Mouse (Mus musculus): ENCODE data around the gene Mpped2.

Mpped2 gene

GRCm38 (mm10) chr2:106821292-106821691 lies 128.2 kb downstream of the Mpped2 start:
- DNase-seq = no peak

DNA sequence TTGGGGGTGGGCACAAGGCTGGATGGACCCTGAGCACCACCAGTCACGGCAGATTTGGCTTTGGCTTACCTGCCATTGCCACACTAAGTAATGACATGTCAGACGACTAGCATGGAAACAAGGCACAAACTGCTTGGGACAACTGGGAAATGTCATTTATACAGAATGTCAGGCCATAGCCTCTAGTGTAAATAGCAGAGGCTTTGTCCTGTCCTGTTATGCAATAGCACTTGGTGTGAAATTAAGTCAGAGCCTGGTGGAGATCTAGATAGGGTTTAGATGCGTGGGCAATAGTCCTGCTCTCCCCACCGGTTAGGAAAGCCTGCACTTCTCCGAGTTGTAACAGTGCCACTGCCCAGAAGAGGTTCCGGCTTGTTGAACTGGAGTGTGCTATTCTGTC lies 128.8 kb downstream of the Mpped2 start:
- DNase-seq = no peak

DNA sequence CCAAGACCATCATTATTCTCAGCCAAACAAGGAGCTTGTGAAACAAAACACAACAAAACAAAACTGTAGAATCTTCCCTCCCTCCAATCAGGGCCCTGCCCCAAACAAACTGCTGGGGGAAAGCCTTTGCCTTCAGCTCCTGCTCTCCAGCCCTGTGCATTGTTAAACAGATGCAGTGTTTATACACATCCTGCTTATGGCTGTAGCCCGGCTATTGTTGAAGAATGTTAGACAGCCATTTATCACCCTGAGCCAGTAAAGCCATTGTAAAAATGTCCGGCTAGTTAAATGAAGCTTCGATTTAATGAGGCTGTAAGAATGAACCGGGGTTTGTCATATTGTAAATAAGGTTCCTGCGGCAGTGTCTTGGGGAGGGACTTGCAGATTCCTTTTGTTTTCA lies 129.5 kb downstream of the Mpped2 start:
- no peak for DNase-seq

- no peak for DNase-seq
Measured at GRCm38 (mm10) chr2:106825461-106825860, 132.4 kb downstream of the Mpped2 start.

DNA sequence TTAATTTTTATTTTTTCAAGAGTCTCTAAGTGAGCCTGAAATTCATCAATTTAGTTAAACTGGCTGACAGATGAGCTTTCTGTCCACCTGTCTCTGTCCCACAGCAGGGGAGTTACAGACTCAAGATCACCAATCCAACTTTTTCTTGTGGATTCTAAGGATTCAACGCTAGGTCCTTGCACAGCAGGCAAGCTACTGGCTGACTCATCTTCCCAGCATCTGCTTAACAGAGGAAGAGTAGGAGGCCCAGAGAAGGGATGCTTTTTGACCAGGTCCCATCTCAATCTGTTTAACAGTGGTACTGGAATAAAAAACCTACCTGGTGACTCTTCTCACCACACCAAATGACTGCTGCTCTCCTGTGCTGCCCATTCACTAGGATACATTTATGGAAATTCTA lies 133.0 kb downstream of the Mpped2 start:
- no peak for DNase-seq

- no peak for DNase-seq
Measured at GRCm38 (mm10) chr2:106826806-106827205, 133.7 kb downstream of the Mpped2 start.

- peak; percentile 53 to 59 for DNase-seq
Measured at GRCm38 (mm10) chr2:106828573-106829310, 135.7 kb downstream of the Mpped2 start.

GRCm38 (mm10) chr2:106829420-106829819 lies 136.4 kb downstream of the Mpped2 start:
- DNase-seq = no peak

DNA sequence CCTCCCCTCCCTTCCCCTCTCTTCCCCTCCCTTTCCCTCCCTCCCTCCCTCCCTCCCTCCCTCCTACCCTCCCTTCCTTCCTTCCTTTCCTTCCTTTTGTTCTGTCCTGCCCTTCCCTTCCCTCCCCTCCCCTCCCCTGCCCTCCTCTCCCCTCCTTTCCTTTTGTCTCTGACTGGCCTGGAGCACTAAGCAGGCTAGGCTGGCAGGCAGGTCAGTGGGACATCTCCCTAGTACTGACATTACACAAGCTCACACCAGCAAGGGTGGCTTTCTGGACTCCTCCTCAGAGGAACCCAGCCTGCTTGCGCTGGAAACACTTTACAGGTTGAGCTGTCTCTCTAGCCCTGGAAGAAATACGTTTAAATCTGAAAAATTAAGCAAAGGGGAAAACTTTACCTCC lies 139.5 kb downstream of the Mpped2 start:
- no peak for DNase-seq

DNA sequence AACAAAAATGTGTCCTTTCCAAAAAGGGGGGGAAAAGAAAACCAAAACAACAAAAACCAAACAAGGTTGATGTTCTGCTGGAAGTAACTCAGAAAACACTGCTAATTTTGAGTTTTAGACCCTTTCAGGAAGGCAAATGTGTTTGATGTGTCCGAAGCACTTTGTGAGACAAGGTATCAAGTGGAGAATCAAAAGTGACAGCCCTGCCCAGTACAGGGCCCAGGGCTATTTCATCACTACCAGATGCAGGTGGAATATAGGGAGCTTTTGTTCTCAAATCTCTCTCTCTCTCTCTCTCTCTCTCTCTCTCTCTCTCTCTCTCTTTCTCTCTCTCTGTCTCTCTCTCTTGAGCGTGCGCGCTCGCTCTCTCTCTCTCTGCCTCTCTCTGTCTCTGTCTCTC lies 140.1 kb downstream of the Mpped2 start:
- DNase-seq = no peak

GRCm38 (mm10) chr2:106835321-106835720 lies 142.3 kb downstream of the Mpped2 start:
- no peak for DNase-seq

DNA sequence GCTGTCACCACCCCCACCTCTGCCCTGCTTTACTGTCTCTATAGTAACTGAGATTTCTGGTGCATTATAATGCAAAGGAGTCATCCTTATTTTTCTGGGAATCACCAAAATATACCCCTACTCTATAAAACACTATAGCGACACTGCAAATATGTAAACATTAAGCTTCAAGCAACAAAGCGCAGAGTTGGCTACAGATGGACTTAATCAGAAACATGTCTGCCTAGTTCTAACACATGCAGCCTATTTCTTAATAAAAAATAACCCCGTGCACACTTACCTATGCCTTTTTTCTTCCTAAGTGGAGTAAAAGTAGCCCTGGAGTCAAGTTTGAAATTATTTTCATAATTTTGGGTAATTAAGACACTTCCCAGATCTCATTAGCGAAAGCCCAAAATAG lies 144.2 kb downstream of the Mpped2 start:
- DNase-seq = no peak

DNA sequence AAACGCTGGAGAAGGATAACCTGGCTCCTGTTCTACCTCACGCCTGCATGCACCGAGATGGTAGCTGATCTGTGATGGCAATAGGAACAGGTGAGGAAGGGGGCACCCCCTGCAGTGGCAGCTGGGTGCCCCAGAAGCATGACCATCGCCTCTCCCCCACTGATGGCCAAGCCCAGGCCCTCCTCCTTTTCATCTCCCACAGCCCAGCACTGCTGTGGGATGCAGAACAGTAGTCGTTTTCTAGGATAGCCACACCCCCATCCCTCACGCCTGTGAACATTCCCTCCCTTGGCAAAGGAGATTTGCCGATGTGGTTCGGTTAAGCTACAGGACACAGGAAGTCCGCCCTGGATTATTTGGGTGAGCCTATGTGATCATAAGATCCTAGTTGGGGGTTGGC lies 151.1 kb downstream of the Mpped2 start:
- no peak for DNase-seq

- no peak for DNase-seq
Measured at GRCm38 (mm10) chr2:106844766-106845678, 152.0 kb downstream of the Mpped2 start.

DNA sequence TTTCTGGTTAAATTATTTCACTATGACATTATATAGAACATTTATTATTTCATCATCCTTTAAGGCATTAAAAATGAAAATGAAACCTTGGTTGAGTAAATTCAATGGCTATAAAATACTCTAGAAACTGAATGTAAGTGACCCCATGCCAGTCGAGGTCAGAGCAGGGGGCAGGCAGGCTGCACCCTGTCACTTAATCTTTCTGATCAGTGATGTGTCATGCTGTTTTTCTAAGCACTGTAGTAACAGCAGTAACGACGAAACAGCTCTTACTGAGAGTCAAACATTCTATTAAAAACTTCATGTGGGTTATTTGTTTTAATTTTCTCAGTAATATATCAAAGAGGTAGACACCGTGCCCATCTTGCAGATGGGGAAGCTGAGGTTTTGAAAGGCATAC lies 153.4 kb downstream of the Mpped2 start:
- DNase-seq = no peak

- peak; percentile 23 to 38 for DNase-seq
Measured at GRCm38 (mm10) chr2:106849389-106849788, 156.3 kb downstream of the Mpped2 start.

- peak in 1 of 2 experiments; percentile 12 for DNase-seq
Measured at GRCm38 (mm10) chr2:106851515-106851914, 158.4 kb downstream of the Mpped2 start.

- DNase-seq = no peak
Measured at GRCm38 (mm10) chr2:106854213-106854612, 161.1 kb downstream of the Mpped2 start.

DNA sequence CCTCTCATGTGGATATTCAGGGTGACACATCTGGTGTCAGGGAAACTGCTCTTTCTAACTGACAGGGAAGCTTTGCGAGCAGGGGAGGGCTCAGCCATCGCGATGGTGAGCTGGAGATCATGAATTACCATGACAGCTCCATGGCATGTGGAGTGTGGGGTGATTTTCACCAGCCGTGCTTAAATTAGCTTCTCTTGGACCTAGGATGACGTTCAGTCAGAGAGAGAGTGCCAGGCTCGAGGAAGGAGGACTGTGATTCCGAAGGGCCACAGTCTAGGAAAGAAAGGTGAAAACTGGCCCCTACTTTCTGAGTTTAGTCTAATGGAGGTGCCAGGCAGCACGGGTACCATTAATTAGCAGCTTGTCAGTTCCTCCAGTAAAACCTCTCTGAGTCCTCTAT lies 161.7 kb downstream of the Mpped2 start:
- DNase-seq = peak; percentile 31 to 34

- DNase-seq = peak in 1 of 2 experiments; percentile 20
Measured at GRCm38 (mm10) chr2:106855184-106855583, 162.1 kb downstream of the Mpped2 start.

DNA sequence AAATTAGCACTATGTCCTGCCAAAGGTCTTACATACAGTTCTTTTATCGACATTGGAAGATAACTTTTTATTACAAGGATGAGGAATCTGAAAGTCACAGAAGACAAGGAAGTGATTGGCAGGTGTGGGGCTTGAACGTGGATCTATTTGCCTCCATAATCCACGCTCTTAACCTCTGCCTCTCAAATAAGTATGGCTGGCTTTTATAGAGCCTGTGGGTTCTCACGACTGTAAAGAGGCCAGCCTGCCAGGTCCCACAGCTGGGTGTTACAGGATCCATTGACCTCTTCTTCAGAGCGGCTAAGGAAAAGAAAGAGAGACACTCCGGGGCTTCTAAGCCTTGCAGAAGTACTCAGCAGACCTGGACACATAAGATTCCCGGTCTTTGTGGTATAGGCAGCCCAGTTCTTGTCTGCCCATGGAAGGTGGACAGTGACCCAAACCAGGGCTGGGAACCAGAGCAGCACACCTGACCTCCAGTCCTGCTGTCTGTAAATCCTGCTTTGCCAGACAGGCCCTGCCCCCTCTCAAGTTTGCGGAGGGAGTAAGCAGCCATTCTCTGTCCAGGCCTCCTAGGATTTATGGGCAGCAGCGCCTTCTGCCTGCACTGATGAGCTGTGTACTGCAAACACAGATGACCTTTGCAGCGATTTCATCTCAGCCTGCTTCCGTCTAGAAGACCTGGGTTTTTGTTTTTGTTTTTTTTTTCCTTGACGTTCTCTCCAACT lies 162.7 kb downstream of the Mpped2 start:
- DNase-seq = peak; percentile 36 to 57

GRCm38 (mm10) chr2:106856361-106856961 lies 163.4 kb downstream of the Mpped2 start:
- no peak for DNase-seq

DNA sequence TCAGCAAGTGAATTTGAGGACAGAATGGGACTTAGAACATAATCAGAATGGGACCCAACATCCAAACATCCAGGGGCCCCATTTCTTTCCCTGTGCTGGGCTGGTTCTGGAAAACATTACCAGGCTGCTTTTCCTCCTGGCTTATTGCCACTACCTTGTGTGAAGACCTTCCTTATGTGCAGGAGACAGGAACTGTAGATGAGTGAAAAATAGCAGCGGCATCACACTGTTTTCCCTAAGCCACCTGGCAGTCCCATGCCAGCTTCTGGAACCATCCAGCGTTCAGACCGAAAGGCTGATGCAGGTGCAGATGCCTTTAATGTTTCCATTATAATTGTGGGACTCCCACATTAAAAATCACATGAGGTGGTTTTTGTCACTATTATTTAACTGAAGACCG lies 164.2 kb downstream of the Mpped2 start:
- peak; percentile 12 to 45 for DNase-seq

Data from cerebellum, postnatal 14 days (tissue).